In the genomic region with DNA sequence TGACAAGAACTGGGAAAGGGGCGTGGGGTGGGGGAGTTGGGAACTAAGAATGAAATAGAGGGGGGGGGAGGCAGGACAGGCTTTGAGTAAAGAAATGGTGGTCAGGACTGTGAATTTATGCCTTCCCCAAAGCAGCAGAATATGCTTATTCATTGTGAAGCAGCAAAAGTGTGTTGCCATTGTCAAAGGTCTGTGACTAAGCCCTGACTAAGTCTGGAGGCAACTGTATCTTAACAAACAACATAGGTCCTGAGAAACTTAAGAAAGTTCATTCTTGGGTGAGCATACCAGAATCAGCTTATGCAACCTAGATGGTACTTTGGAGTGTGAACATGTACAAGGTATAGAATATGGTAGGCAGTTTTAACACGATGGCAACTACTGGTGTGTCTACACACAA, we compare ENCODE assay signal across 9 mouse cellular contexts. TPM values are rescaled to one million over a fixed set of nuclear protein-coding genes. Genes with fewer than 3 reads are reported as not detected.
DNase-seq lines count a peak whose midpoint lies in the region; ATAC-seq lines count a peak whose summit lies in the region.
"Had no signal": no experiment of that assay in that cellular context is flagged by ENCODE, and none has a peak within 500 bp of the region (broad histone marks: within the 10 kb centered on the region; RNA-seq: fewer than 3 reads in every experiment).

No protein-coding gene starts in this region.

- no peak for DNase-seq in kidney, adult 8-10 months
- no peak for DNase-seq in embryonic facial prominence, embryonic 10.5 days (ENCODE audit: low spot score)
- no peak for DNase-seq in layer of hippocampus, adult 18-20 months (ENCODE audit: low spot score in 2 of 2)
- DNase-seq in left cerebral cortex, adult 11 months (ENCODE audit: low spot score): no peak
- DNase-seq in thymus, postnatal 4 days: no peak
- DNase-seq: gastrocnemius, postnatal 36 days had no signal

- H3K36me3 ChIP-seq in kidney, embryonic 15.5 days: peaks cover 31% of the 10 kb centered on the region
- peaks cover 33% of the 10 kb centered on the region for H3K36me3 ChIP-seq in embryonic facial prominence, embryonic 10.5 days (replicated peaks)
- peaks cover 12% of the 10 kb centered on the region for H3K36me3 ChIP-seq in intestine, embryonic 15.5 days
- peaks cover 18% of the 10 kb centered on the region for H3K36me3 ChIP-seq in neural tube, embryonic 12.5 days

- no peak for ATAC-seq in kidney, embryonic 15.5 days (replicated peaks; ENCODE audit: low FRiP score)
- no peak for ATAC-seq in intestine, embryonic 15.5 days
- no peak for ATAC-seq in neural tube, embryonic 12.5 days (ENCODE audit: low FRiP score, low read depth)

- H3K9ac ChIP-seq in kidney, embryonic 15.5 days: peak overlapping the region; percentile 27; the same call in 1 of the 2 replicates
- H3K9ac ChIP-seq in intestine, embryonic 15.5 days: no peak overlapping the region
- H3K9ac ChIP-seq in neural tube, embryonic 12.5 days: 0 out of 2 replicates have a peak overlapping the region, but pooled peaks have one; percentile 13

- WGBS in kidney, embryonic 15.5 days: 56% methylated on average over 2 of the region's 2 CpGs
- 77% methylated on average over 2 of the region's 2 CpGs for WGBS in embryonic facial prominence, embryonic 10.5 days
- 60% methylated on average over 2 of the region's 2 CpGs for WGBS in intestine, embryonic 15.5 days
- 73% methylated on average over 2 of the region's 2 CpGs for WGBS in neural tube, embryonic 12.5 days

- no peak overlapping the region for H3K27ac ChIP-seq in kidney, embryonic 15.5 days
- no peak overlapping the region for H3K27ac ChIP-seq in embryonic facial prominence, embryonic 10.5 days (replicated peaks)
- H3K27ac ChIP-seq in intestine, embryonic 15.5 days: no peak overlapping the region
- no peak overlapping the region for H3K27ac ChIP-seq in neural tube, embryonic 12.5 days

- no peaks in the 10 kb centered on the region for H3K9me3 ChIP-seq in kidney, embryonic 15.5 days (replicated peaks)
- no peaks in the 10 kb centered on the region for H3K9me3 ChIP-seq in embryonic facial prominence, embryonic 10.5 days
- no peaks in the 10 kb centered on the region for H3K9me3 ChIP-seq in intestine, embryonic 15.5 days
- H3K9me3 ChIP-seq in neural tube, embryonic 12.5 days: no peaks in the 10 kb centered on the region

- no peaks in the 10 kb centered on the region for H3K27me3 ChIP-seq in kidney, embryonic 15.5 days
- no peaks in the 10 kb centered on the region for H3K27me3 ChIP-seq in embryonic facial prominence, embryonic 10.5 days (replicated peaks; ENCODE audit: low read depth, poor library complexity, severe bottlenecking)
- H3K27me3 ChIP-seq in intestine, embryonic 15.5 days (replicated peaks): no peaks in the 10 kb centered on the region
- no peaks in the 10 kb centered on the region for H3K27me3 ChIP-seq in neural tube, embryonic 12.5 days (replicated peaks)

- peak overlapping the region; percentile 88 for H3K4me3 ChIP-seq in kidney, embryonic 15.5 days (replicated peaks)
- peak overlapping the region; percentile 88 for H3K4me3 ChIP-seq in embryonic facial prominence, embryonic 10.5 days
- H3K4me3 ChIP-seq in intestine, embryonic 15.5 days (replicated peaks): peak overlapping the region; percentile 81
- no peak overlapping the region for H3K4me3 ChIP-seq in neural tube, embryonic 12.5 days

- peaks cover 21% of the 10 kb centered on the region for H3K4me1 ChIP-seq in kidney, embryonic 15.5 days
- H3K4me1 ChIP-seq in embryonic facial prominence, embryonic 10.5 days: peaks cover 11% of the 10 kb centered on the region
- peaks cover 4% of the 10 kb centered on the region for H3K4me1 ChIP-seq in intestine, embryonic 15.5 days (replicated peaks)
- peaks cover 8% of the 10 kb centered on the region for H3K4me1 ChIP-seq in neural tube, embryonic 12.5 days

- peak overlapping the region; percentile 66 for H3K4me2 ChIP-seq in kidney, embryonic 15.5 days
- H3K4me2 ChIP-seq in intestine, embryonic 15.5 days (replicated peaks): peak overlapping the region; percentile 66
- H3K4me2 ChIP-seq in neural tube, embryonic 12.5 days (replicated peaks): peak overlapping the region; percentile 77

RNA-seq across cellular contexts. Expression of a gene that starts 1.3 kb away (rescaled TPM):
- polyA plus RNA-seq in kidney, embryonic 15.5 days (2015; fragmentation: Nextera tagmentation; extraction: Ambion mirVana): 424 and 425 TPM in 2 replicates
- 307 and 316 TPM in 2 replicates for polyA plus RNA-seq in embryonic facial prominence, embryonic 10.5 days (2016; fragmentation: Nextera tagmentation; extraction: Ambion mirVana)
- polyA plus RNA-seq in intestine, embryonic 15.5 days (2015; fragmentation: Nextera tagmentation; extraction: Ambion mirVana): 344 and 409 TPM in 2 replicates
- 306 and 318 TPM in 2 replicates for polyA plus RNA-seq in neural tube, embryonic 12.5 days (2016; fragmentation: Nextera tagmentation; extraction: Ambion mirVana)
- 10 to 100 TPM; 81.5 to 86.5 TPM for total RNA-seq in layer of hippocampus, adult 18-20 months (2021)
